Mouse (Mus musculus) c-Kit-positive CD71-positive TER-119-positive erythroid progenitor cells, embryonic 14.5 days (primary cell): ENCODE data around the gene Cpne5.

Experiments
- DNase-seq: peaks from one replicate; pipeline ENCODE4 v3.0.0-alpha.2; 2013; ENCODE audit warnings: low spot score

The Cpne5 gene

DNA sequence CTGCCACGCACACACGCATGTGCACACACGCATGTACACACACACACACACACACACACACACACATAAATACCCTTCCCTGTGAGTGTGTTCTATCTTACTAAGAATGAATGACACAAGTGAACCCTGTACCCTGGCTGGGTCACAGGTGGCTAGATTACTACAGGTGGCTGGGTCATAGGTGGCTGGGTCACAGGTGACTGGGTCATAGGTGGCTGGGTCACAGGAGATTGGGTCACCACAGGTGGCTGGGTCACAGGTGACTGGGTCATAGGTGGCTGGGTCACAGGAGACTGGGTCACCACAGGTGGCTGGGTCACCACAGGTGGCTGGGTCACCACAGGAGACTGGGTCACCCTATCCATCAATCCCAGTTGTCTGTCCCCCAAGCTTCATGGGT is 27.9 kb downstream of the Cpne5 start:
- no peak for DNase-seq

DNA sequence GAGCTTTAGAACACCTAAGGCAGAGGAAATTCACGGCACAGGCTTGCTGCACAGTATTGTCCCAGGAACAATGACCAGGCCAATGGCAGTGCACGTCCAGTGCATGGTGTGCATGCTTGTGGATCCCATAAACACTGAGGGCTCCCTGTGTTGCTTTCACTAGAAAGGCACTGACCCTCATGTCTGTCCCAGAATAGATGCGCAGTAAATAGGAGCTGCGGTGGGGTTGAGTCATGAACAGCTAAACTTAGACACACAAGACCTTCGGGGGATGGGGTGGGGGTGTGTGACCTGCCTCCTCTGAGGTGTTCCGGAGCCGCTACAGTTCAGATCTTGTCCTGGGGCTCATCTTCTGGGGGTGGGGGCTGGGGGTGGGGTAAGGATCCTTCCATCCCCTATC is 31.9 kb downstream of the Cpne5 start:
- DNase-seq = no peak

DNA sequence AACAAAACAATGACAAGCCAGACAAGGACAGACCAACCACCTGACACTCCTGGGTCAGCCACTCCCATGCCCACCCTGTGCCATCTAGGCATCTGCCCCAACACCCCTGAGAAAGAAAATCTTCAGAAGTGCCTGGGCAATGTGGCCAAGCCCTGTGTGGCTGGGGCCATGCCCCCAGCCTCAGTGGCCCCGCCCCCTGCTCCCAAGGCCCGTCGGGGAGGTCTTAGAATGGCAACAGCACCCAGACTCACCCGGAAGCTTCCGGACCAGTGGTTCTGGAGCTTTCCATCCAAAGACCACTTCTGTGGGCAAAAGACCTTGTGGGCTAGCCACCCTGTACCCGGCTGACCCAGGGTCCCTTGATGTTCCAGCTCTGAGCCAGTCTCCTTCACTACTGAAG is 35.4 kb downstream of the Cpne5 start:
- DNase-seq = no peak

DNA sequence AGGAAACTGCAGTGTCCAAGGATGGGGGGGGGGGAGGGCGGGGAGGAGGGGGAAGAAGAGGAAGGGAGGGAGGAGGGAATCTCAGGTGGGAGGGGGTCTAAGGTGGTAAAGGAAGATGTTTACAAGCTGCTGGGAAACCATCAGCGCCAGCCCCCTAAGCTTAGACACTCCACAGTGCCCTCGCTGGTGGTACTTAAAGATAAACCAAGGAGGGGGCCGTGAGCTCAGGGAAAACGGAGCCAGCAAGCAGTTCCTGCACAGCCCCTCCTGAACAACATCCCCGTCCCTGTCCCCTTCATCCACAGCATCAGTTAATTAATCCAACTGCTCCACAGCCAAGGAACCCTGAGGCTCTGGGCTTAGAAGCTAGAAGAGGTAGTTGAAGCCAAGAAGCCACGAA is 38.1 kb downstream of the Cpne5 start:
- DNase-seq = no peak

DNA sequence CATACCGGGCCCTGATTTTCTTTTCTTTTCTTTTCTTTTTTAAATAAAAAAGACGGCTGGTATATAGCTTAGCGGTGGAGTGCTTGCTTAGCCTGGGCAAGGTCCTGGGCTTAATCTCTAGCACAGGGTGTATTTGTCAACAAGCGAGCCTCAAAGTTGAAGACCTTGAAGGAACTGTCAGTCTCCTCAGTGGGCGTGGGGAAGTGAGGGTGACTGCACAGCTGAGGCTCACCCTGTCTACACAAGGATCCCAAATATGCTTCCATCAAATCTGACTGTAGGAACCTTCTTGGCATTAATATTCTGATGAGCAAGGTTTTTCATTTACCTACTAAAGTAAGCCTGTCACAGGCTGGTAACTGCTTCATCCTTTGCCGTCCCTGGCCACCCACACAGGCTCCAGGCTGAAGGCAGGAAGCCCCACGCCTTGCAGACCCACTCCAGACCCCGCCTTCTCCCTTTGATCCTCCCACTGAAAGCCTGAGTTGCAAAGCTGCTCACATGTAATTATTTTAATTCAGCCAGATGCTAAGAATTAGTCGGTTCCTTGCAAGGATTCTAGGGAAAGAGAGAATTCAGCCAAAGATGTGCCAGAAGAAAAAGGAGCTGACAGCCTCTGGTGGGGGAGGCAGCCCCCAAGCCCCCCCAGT is 38.7 kb downstream of the Cpne5 start:
- DNase-seq = no peak

DNA sequence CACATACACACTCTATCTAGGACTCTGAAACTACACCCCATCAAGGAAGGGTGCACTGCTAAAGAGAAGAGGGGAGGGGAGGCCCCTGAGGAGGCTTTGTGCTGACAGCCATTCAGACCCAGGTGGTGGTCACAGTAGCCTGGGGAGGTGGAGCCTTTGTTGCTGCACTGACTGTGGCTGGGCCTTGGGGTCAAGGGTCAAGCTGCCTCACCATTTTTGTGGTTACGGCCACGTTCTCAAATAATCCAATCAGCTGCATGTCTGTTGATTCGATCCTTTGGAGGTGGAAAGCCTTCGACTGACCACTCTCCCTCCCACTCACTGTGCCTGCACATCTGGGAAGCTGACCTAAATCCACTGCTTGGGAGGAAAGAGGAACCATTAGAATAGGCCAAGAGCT is 42.4 kb downstream of the Cpne5 start:
- DNase-seq = no peak

DNA sequence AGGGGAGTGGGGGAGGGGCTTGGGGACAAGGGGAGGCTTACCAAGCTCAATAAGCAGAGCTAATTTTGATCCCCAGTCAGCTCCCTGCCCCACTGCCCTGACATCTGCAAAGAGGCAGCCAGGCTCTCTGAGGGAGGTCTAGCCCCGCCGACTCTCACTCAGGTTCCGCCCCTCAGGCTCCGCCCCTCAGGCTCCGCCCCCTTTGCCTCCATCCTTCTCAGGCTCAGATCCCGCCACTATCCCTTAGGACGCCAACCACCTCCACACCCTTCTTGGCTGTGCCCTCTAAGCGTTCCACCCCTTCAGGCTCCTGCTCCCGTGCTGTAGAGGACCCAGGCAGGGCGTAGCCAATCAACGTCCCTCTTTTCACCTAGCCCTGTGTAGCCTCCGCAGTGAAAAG is 49.0 kb downstream of the Cpne5 start:
- DNase-seq = no peak

DNA sequence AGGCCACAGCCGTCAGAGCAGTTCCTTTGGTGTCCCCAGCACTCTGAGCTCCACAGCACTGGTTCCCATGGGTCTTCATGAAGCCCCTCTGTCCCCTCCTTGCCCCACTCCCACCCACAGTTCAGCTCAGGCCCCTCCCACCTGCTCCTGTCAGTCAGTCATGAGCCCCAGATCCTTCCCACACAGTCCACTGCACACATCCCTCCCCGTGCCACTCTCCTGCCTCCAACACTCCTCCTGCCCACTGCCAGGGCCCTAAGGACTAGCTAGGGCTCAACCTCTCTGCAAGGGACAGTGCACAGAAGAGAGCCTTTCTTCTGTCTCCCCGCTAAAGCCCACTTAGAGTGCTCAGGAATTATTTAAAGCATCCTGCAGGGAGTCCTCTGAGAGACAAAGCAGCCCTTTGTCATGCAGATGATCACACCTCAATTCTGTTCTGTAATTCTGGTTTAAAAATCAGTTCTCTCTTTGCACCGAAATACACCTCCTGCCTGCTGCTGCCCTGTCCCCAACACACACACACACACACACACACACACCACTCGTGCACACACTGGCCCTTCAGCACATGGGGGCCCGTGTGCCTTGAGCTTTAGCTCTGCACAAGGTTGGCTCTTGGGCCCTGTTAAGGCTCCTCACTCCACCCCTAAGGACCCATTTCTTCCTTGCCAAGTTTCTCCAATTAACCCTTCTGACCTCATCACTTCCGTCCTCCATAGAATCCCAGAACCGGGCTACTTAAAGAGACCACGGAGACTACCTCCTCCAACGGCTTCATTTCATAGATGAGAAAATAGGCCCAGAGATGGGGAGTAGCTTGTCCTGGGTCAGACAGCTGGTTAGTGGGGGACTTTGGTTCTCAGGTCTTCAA is 50.7 kb downstream of the Cpne5 start:
- DNase-seq = no peak

DNA sequence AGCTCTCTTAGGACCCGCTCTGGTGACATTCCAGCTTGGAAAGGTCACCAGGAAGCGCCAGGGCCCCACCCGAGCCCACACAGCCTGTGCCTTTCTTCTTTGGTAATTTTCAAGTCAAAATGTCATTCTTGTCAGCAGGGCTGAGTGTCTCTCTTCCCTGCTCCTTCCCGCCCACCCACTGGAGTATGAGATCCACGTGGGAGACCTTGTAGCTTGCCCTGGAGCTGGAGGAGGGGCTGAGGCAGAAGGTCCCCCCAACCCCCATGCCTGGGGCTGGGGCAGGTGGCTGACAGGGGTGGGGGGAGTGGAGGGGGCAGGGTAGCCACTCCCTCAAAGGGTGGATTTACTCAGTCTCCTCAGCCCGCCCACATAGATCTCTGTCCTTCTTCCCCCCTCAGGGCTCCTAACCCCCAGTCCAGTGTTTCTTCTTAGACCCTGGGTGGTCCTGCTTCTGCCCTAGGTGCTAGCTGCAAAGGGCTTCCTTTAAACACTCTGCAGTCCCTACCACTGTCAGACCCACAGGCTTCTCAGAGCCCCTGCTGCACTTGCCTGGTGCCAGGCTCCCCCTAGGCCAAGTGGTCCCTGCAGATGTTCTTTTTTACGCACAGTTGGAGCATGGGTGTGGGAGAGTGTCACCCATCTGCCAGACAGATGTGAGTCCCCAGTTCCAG is 52.5 kb downstream of the Cpne5 start:
- no peak for DNase-seq

DNA sequence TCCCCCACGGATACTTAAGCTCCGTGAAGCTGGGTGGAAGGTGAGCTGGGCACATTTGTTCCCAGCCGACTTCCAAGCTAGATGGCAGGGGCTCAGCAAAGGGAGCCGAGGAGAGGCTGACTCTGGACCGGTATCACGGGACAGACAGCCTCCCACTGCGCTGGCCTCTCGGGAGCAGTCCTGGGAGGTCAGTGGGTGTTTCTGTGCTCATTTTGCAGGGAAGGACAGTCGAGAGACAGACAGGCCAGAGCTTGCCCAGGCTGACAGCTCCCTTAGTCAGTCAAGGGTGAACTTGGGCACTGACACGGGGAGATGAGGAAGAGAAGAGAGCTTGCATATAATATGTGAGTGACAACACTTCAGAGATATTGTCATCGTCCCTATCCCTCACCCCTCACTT is 54.8 kb downstream of the Cpne5 start:
- no peak for DNase-seq

DNA sequence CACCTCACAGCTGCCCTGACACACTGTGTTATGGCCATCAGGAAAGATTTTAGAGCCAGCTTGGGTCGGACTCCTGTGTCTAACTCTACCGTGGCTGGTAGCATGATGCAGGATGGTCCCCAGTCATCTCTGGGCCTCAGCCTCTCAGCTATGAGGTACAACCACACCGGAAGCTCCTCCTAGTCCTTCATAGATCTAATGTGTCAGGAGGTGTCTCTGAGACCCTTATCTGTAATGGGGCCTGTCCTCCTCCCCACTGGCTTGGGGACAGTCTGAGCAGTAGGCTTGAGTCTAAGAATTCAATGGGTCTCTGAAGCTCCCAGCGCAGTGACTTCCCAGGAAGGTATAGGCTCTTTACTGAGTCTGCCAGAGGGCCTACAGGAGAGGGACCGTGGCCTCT is 56.2 kb downstream of the Cpne5 start:
- no peak for DNase-seq

DNA sequence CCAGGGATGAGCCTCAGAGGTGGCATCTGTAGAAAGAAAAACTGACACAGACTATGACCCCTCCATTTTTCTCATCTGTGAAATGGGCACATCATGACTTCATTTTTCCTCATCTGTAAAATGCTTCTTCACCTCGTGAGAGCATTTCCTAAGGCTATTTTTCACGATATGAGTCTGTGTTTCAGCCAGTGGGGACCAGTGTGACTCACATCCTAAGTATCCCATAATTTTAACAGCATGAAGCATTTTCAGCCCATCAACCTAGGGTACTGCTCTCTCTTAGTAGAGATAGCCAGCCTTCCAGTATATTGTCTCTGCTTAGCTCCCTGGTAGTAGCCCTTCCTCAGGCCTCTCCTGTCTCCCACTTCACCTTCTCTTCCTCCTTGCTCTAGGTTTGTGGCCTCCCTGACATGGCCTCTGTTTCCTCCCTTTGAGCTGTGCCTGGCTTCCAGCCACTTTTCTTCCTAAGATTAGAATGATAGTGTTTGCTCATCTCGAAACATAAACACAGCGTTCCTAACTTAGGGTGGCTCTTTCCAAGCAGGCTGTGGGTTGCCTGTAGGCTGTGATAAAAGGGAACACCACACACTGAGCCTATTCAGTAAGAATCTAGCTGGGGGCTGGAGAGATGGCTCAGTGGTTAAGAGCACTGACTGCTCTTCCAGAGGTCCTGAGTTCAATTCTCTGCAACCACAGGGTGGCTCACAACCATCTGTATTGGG is 57.4 kb downstream of the Cpne5 start:
- DNase-seq = no peak

DNA sequence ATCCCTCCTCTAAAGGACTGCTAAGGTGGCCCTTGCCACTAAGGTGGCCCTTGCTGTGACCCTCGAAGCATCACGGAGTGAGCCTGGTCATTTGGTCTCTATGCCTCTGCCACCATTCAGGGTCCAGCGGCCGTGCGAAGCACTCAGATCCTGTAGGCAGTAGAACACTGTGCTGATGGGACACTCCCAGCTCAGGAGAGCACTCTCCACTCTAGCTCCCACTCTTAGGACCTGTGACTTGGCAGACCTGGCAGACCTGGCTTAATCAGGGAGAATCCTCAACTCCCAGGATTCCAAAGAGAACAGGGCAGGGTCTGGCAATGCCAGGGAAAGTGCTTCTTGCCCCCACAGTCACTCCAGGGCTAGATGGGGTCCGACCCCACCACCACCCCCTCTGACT is 58.0 kb downstream of the Cpne5 start:
- DNase-seq = no peak

DNA sequence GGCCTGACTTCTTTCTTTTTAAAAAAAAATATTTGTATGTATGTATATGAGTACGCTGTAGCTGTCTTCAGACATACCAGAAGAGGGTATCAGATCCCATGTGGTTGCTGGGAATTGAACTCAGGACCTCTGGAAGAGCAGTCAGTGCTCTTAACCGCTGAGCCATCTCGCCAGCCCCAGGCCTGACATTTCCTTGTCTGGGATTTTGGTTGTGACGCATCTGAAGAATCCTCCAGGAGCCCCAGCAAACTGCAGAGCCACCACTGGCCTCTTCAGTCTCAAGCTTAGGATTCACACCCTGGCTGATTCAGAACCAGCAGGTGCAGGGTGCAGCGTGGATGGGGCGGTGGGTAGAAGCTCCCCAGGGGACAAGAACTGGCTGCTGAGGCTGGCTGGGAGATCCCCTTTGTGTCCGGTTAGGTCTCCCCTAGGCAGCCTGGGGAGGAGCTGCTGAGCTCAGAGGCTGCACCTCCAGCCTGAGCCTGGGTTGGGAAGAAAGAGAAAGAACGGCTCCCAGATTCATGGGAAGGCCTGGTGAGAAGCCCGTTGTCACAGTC is 59.4 kb downstream of the Cpne5 start:
- no peak for DNase-seq

DNA sequence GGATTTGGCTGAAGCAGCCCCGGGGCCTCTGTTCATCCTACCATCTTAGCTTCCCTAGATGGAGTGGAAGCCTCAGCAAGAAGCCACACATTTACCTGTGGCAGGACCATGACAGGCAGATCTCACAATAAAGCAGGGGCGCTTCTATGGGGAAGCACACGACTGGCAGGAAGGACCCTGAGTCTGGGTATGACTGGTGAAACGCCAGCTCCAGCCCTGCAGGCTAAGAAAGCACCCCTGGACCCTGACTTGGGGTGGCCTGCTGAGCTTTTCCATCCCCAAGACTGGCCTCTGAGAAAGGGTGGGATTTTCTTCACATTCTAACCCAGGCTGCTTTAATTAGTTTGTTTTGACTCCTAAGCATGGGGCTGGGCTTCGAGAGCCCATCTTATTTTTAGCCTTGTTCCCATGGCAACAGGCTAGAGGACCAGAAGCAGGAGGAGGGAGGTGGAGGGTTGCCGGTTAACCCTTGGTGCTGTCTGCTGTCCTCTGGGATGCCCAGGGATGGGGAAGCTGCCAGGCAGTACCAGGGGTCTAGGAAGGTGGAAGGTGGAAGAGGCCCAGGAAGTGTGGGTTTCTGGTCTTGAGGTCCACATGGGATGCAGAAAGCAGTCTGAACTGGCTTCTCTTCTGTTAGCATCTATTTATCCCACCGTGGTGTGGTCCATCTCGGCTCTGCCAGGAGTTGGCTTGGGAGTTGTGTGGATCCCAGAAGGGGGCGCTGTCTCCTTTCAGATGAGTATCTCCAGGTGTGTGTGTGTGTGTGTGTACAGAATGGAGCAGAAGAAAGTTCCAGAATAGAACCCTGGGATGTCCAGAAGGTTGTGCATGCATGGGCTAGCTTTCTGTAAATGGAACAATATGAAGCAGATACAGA is 61.3 kb downstream of the Cpne5 start:
- no peak for DNase-seq

DNA sequence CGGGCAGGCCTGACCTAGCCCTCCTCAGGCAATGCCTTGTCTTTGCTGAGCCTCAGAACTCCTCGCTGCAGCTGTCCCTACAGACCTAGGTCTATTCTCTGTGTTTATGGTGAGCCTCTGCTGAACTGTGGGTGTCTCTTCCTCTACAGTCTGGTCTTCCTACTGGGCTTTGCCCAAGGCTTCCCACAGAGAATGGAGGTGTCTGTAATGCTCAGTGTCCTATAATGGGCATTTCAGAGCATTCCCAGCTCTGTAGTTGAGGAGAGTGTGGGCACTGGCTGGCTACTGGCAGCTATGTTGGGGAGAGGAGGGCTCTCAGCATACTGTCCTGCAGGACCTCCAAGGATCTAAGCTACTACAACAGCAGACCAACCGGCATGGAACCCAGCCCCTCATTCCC is 62.3 kb downstream of the Cpne5 start:
- no peak for DNase-seq

DNA sequence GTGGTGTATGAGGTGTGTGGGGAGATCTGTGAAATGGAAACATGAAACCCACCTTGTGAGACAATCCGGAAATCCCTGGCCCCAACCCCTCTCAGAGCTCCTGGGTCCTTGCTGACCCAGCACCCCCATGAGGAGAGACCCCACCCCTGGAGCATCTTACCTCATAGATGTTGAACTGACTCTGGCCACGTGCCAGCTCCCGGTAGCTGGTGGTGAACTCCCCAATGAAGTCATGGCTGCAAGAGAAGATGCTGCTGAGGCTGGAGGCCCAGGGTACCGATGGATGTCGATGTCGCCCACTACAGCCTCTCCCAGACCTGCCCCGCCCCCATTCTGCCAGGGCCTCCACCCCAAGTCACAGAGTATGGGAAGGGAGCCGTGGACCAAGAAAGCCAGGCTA is 64.8 kb downstream of the Cpne5 start:
- DNase-seq = no peak

DNA sequence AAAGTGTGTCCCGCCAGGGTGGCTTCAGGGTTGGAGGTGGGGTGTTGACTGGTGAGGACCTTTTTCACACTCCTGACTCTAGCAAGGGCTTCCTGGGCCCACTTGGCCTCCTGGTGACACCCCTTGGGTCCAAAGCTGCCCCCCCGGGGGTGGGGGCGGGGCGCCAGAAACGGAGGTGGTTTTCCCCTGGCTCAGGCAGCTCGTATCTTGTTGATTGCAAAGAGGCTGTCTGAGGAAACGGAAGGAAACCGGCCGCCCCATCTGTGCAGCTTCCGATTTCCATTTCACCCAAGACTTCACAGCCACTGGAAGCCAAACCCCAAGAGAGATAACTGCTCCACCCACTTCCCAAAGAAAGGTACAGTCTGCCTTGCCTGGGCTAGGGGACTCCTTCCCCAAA is 65.9 kb downstream of the Cpne5 start:
- no peak for DNase-seq

DNA sequence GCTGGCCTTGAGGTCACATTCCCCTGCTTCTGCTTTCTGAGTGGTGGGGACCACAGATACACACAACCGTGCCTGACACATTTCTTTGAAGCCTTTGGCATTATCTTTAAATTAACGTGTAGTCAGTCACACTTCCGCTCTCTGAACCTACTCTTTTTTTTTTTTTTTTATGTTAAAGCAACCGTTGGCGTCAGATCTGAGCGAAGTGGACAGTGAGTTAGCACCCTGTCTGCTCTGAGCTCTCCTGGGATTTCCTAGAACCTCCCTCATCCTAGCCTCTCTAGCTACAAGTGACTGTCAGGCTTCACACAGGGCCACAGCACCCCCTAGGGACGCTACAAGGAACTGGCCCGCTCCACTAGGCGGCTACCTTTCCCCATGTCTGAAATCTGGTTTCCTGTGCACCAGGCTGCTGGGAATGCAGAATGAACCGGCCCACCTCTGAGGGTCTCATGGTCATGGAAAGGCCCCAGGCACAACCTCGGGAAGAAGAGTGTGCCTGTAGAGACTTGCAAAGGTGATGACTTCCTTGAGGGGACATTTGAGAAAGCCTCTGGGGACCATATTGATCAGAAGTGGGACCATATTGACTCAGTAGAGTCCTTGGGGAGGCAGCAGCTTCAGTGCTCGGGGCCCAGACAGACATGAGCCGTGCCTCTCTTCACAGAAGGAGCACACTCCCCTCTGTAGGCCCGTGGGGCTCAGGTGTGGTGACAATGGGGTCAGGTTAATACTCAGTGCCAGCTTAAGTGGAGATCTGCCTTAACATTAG is 66.8 kb downstream of the Cpne5 start:
- peak; percentile 64 for DNase-seq

DNA sequence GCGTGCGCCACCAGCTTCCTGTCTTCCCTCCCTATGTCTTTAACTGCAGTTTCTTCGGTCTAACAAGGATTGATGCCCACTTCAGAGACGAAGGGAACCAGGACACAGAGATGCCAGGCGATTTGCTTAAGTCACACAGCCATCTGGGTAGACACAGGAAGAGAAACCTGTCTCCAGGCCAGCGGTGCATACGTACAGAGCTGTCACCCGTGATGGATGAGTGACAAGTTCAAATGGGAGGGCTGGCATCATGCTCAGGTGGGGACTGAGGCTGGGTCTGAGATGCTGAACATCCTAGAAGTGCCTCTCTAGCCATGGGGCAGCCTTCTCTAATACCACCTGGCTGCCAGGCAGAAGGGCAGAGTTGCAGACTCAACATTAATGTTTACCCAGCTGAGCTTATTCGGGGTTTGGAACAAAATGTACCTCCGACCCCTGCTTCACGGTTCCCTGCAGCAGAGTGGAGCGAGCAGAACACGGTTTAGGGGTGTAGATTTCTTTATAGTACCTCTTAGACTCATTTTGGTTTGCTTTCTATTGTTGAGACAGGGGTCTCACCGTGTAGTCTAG is 67.5 kb downstream of the Cpne5 start:
- DNase-seq = no peak
